Mouse (Mus musculus) hindbrain, embryonic 13.5 days (tissue): ENCODE measurements around the gene AC161166.1. TPM values are rescaled to one million over a fixed set of nuclear protein-coding genes. Genes with fewer than 3 reads are reported as not detected.
A peak's percentile ranks its signal among the peaks of the same experiment; 100 is the strongest.

Experiments
- ATAC-seq: fragments of 200-750 bp; cut with Nextera tagmentation; 2 replicates; pipeline ENCODE4 v1.8.0; 2017; ENCODE audit warnings: moderate TSS enrichment; ENCODE audit not compliant: low FRiP score
- H3K27ac ChIP-seq: fragments of 300-500 bp; sonication (generic); 2 replicates; pipeline ENCODE4 v1.5.1; 2015; ENCODE audit warnings: inconsistent platforms, mild to moderate bottlenecking, moderate library complexity
- H3K27me3 ChIP-seq: fragments of 300-500 bp; sonication (generic); 2 replicates; pipeline ENCODE4 v1.6.1; 2015; ENCODE audit warnings: mild to moderate bottlenecking, inconsistent platforms
- H3K36me3 ChIP-seq: fragments of 300-500 bp; sonication (generic); 2 replicates; pipeline ENCODE4 v1.6.1; 2015; ENCODE audit warnings: mild to moderate bottlenecking, inconsistent platforms
- H3K4me1 ChIP-seq: fragments of 300-500 bp; sonication (generic); replicated peaks from 2 replicates; pipeline ENCODE4 v1.6.1; 2015; ENCODE audit warnings: inconsistent platforms
- H3K4me2 ChIP-seq: fragments of 300-500 bp; sonication (generic); 2 replicates; pipeline ENCODE4 v1.6.1; 2015; ENCODE audit warnings: inconsistent platforms, mild to moderate bottlenecking, moderate library complexity
- H3K4me3 ChIP-seq: fragments of 300-500 bp; sonication (generic); 2 replicates; pipeline ENCODE4 v1.5.1; 2015; ENCODE audit warnings: mild to moderate bottlenecking, inconsistent platforms
- H3K9ac ChIP-seq: fragments of 300-500 bp; sonication (generic); 2 replicates; pipeline ENCODE4 v1.6.1; 2015; ENCODE audit warnings: mild to moderate bottlenecking, inconsistent platforms
- H3K9me3 ChIP-seq: fragments of 300-500 bp; sonication (generic); 2 replicates; pipeline ENCODE4 v1.6.1; 2016; ENCODE audit warnings: inconsistent platforms
- WGBS: fragments of 180-500 bp; shearing (Covaris S2); methylation state at CpG from one replicate; pipeline ENCODE4 v1.1.7; 2015; 5-methylcytosine and 5-hydroxymethylcytosine counted together
- polyA plus RNA-seq: library from polyadenylated mRNA; unstranded; fragments of >200 nt; fragmentation: Nextera tagmentation; extraction: Ambion mirVana; gene quantifications from 2 replicates; pipeline ENCODE4 v1.2.1, GENCODE M21; 2015

AC161166.1 gene
- polyA plus RNA-seq, 1 experiment from 2014 or later, result 1.6 TPM

DNA sequence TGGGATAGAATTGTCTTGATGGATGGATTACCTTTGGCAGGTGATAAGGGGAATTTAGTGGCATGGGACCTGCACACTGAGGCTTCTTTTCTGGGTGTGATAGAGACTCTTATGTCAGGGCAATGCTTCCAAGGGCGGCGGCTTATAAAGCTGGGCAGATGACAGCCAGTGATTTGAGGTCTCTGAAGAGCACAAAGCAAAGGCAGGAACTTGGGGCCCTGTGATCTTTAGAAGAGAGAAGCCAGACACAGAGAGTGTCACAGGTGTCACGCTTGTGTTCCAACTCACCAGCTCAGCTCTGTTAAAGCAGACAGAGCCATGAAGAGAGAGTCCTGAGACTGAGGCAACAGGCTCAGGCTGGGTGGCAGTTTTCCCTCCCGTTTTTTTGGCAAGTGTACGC, 44.4 kb downstream of the AC161166.1 start:
- no peaks in the 10 kb centered on the region for H3K9me3 ChIP-seq
- H3K27me3 ChIP-seq, result no peaks in the 10 kb centered on the region
- H3K27ac ChIP-seq, result no peak overlapping the region
- no peak overlapping the region for H3K4me2 ChIP-seq
- H3K4me1 ChIP-seq, result peaks cover 5% of the 10 kb centered on the region
- no peak overlapping the region for H3K4me3 ChIP-seq
- WGBS, result 87% methylated on average over 5 of the region's 5 CpGs
- no peak overlapping the region for H3K9ac ChIP-seq
- H3K36me3 ChIP-seq, result no peaks in the 10 kb centered on the region
- ATAC-seq, result no peak

DNA sequence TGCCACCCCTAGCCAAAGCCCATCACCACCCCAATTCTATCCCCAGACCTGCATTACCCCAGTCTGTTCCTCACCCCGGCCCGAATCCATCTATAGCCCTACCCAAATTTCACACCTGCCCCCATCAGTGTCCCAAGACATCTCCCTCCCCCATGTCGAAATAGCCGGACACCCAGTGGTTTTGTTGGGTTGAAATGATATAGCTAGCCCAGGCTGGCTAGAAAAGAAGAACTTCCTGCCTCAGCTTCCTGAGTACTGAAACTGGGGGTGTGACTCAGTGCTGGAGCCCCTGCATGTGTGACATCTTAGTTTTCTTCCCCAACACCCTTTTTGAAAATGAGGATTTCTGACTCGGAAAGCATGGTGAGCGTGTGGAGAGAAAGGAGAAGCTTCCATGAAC, 45.4 kb downstream of the AC161166.1 start:
- Histone ChIP-seq H3K9ac (no peak overlapping the region), H3K27me3 (0 out of 2 replicates have a peak, but pooled peaks cover 4% of the 10 kb centered on the region), H3K27ac (no peak overlapping the region), H3K36me3 (no peaks in the 10 kb centered on the region), H3K9me3 (no peaks in the 10 kb centered on the region), H3K4me1 (peaks cover 12% of the 10 kb centered on the region), H3K4me3 (no peak overlapping the region), H3K4me2 (no peak overlapping the region)
- ATAC-seq, result no peak
- 93% methylated on average over 6 of the region's 6 CpGs for WGBS

DNA sequence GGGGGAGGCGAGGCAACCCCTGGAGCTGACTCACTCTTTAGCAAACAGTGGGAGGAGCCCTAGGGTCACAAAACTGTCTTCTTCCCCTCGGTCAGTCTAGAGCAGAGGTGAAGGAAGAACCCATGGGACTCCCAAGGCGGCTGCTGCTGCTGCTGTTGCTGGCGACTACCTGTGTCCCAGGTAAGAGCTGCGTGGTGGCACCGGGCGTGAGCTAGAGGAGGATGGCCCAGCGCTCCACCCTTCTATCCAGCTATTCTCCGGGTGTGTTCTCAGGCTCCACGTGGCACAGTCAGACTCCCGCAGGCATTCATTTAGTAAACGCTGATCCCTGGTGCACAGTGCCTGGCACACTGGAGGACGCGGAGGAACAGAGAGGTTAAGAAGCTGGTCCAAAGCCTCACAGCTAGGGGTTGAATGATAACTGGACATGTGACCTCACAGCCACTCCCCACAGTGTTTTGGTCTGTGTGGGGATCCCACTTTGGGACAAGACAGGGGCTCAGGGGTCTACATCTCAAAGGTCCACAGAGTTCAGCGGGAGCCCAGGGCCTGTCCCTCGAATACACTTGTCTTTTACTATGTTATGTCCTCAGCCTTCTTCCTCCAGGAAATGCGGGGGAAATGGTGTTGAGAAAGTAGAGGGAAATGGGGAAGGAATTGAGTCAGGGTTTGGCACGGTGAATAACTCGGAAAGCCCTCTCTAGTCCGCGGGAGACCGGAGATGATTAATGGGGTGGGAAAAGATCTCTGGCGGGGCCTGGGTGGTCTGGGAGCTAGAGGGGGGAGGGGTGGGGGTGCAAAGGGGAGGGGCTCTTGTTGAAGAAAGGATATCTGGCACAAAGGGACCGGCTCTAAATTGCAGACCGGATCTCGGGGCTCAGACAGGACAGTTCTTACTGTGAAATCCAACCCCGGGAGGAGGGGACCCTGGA, 49.6 kb downstream of the AC161166.1 start, which contains the start of gene Plaur:
Gene Plaur (plus strand): TSS at position 97 of the 932 bp plus-strand sequence.
- Histone ChIP-seq H3K4me2 (peak within 1 kb of the TSS; percentile 25), H3K27me3 (peaks cover 8% of the 10 kb centered on the region; the same call in 1 of the 2 replicates), H3K36me3 (no peaks in the 10 kb centered on the region), H3K27ac (no peak within 1 kb of the TSS), H3K4me3 (peak within 1 kb of the TSS; percentile 7; the same call in 1 of the 2 replicates), H3K9ac (no peak within 1 kb of the TSS; the same call in 1 of the 2 replicates), H3K4me1 (peaks cover 12% of the 10 kb centered on the region), H3K9me3 (no peaks in the 10 kb centered on the region)
- 10% methylated on average over 27 of the region's 27 CpGs for WGBS
- peak; percentile 55 for ATAC-seq

- Histone ChIP-seq H3K36me3 (no peaks in the 10 kb centered on the region), H3K27me3 (peaks cover 8% of the 10 kb centered on the region; the same call in 1 of the 2 replicates), H3K4me2 (no peak overlapping the region), H3K27ac (no peak overlapping the region), H3K4me3 (no peak overlapping the region), H3K4me1 (peaks cover 12% of the 10 kb centered on the region), H3K9me3 (no peaks in the 10 kb centered on the region), H3K9ac (no peak overlapping the region)
- ATAC-seq, result no peak
- 71% methylated on average over 14 of the region's 14 CpGs for WGBS
Observed at GRCm38 (mm10) chr7:24461376-24462051, 50.7 kb downstream of the AC161166.1 start.

Other genes with a start within 250 kb of the AC161166.1 start
- gene Zfp93, start 242.0 kb downstream of the AC161166.1 start, polyA plus RNA-seq, result 6.9 and 8.4 TPM in 2 replicates
- gene Zfp61, start 211.2 kb downstream of the AC161166.1 start, polyA plus RNA-seq, result 44.1 and 50.3 TPM in 2 replicates
- 18.5 and 20.7 TPM in 2 replicates for gene Zfp94, start 195.8 kb downstream of the AC161166.1 start, polyA plus RNA-seq
- gene Tescl, start 178.5 kb downstream of the AC161166.1 start, polyA plus RNA-seq, result 0.19 TPM in 1 of 2 replicates, not detected in the other
- gene Lypd5, start 163.3 kb downstream of the AC161166.1 start, polyA plus RNA-seq, result not detected in 2 replicates
- 1.2 and 1.5 TPM in 2 replicates for gene Kcnn4, start 142.2 kb downstream of the AC161166.1 start, polyA plus RNA-seq
- 31.3 and 35.9 TPM in 2 replicates for gene Smg9, start 112.8 kb downstream of the AC161166.1 start, polyA plus RNA-seq
- not detected in 2 replicates for gene Irgc1, start 60.2 kb downstream of the AC161166.1 start, polyA plus RNA-seq
- gene Plaur, start 50.0 kb downstream of the AC161166.1 start, polyA plus RNA-seq, result 1.2 and 1.6 TPM in 2 replicates
- 67.2 and 67.9 TPM in 2 replicates for gene Cadm4, start 30.4 kb downstream of the AC161166.1 start, polyA plus RNA-seq
- 259 and 270 TPM in 2 replicates for gene Zfp428, start 5.4 kb downstream of the AC161166.1 start, polyA plus RNA-seq
- gene Irgq, start 18.2 kb upstream of the AC161166.1 start, polyA plus RNA-seq, result 21.1 TPM in 2 replicates
- gene Pinlyp, start 33.7 kb upstream of the AC161166.1 start, polyA plus RNA-seq, result not detected in 2 replicates
- gene Xrcc1, start 33.8 kb upstream of the AC161166.1 start, polyA plus RNA-seq, result 61.3 and 63.9 TPM in 2 replicates
- gene Ethe1, start 75.1 kb upstream of the AC161166.1 start, polyA plus RNA-seq, result 15.1 and 18.7 TPM in 2 replicates
- gene Zfp575, start 75.2 kb upstream of the AC161166.1 start, polyA plus RNA-seq, result 9.1 and 9.4 TPM in 2 replicates
- gene Phldb3, start 98.3 kb upstream of the AC161166.1 start, polyA plus RNA-seq, result not detected in 2 replicates
- gene Lypd3, start 124.1 kb upstream of the AC161166.1 start, polyA plus RNA-seq, result not detected in 2 replicates
- gene Tex101, start 164.2 kb upstream of the AC161166.1 start, polyA plus RNA-seq, result not detected in 2 replicates
- gene BC049730, start 196.8 kb upstream of the AC161166.1 start, polyA plus RNA-seq, result not detected in 2 replicates
- not detected in 2 replicates for gene Gm4763, start 214.5 kb upstream of the AC161166.1 start, polyA plus RNA-seq
- 0.17 TPM in 1 of 2 replicates, not detected in the other for gene Cd177, start 247.9 kb upstream of the AC161166.1 start, polyA plus RNA-seq